Mouse (Mus musculus) intestine, embryonic 16.5 days (tissue): Measurements from ENCODE around the gene Dido1. TPM values are rescaled to one million over a fixed set of nuclear protein-coding genes. Genes with fewer than 3 reads are reported as not detected.
A peak's percentile ranks its signal among the peaks of the same experiment; 100 is the strongest.
"Not testable (repeated sequence)": the region's sequence is repeated elsewhere in the genome, so short reads cannot be mapped to it uniquely, and the experiment has no call there.

Experiments
- ATAC-seq: fragments of 200-750 bp; cut with Nextera tagmentation; 2 replicates; pipeline ENCODE4 v1.8.0; 2017; ENCODE audit warnings: moderate TSS enrichment, moderate library complexity
- H3K27ac ChIP-seq: fragments of 300-500 bp; sonication (generic); 2 replicates; pipeline ENCODE4 v1.5.1; 2014; ENCODE audit warnings: mild to moderate bottlenecking, low read length
- H3K27me3 ChIP-seq: fragments of 300-500 bp; sonication (generic); replicated peaks from 2 replicates; pipeline ENCODE4 v1.6.1; 2014; ENCODE audit warnings: low read length, control low read depth, mixed read lengths; ENCODE audit not compliant: control insufficient read depth, insufficient read depth
- H3K36me3 ChIP-seq: fragments of 300-500 bp; sonication (generic); 2 replicates; pipeline ENCODE4 v1.6.1; 2014; ENCODE audit warnings: low read length, control low read depth; ENCODE audit not compliant: control insufficient read depth, insufficient read depth
- H3K4me1 ChIP-seq: fragments of 300-500 bp; sonication (generic); 2 replicates; pipeline ENCODE4 v1.6.1; 2014; ENCODE audit warnings: low read length, control low read depth, mixed read lengths; ENCODE audit not compliant: control insufficient read depth, insufficient read depth
- H3K4me2 ChIP-seq: fragments of 300-500 bp; sonication (generic); 2 replicates; pipeline ENCODE4 v1.6.1; 2014; ENCODE audit warnings: low read depth, low read length, control low read depth
- H3K4me3 ChIP-seq: fragments of 300-500 bp; sonication (generic); 2 replicates; pipeline ENCODE4 v1.5.1; 2014; ENCODE audit warnings: mild to moderate bottlenecking, low read length
- H3K9ac ChIP-seq: fragments of 300-500 bp; sonication (generic); 2 replicates; pipeline ENCODE4 v1.6.1; 2014; ENCODE audit warnings: low read depth, low read length
- H3K9me3 ChIP-seq: fragments of 300-500 bp; sonication (generic); 2 replicates; pipeline ENCODE4 v1.6.1; 2016; ENCODE audit warnings: low read length, control low read depth; ENCODE audit not compliant: control insufficient read depth
- WGBS: fragments of 180-500 bp; shearing (Covaris S2); extraction: QIAGEN DNeasy Blood & Tissue Kit; methylation state at CpG from one replicate; pipeline ENCODE4 v1.1.7; 2014; 5-methylcytosine and 5-hydroxymethylcytosine counted together
- polyA plus RNA-seq: library from polyadenylated mRNA; unstranded; fragments of >200 nt; fragmentation: Nextera tagmentation; extraction: Ambion mirVana; gene quantifications from 2 replicates; pipeline ENCODE4 v1.2.1, GENCODE M21; 2015

The Dido1 gene
- polyA plus RNA-seq, 1 experiment from 2014 or later: 17.0 TPM

DNA sequence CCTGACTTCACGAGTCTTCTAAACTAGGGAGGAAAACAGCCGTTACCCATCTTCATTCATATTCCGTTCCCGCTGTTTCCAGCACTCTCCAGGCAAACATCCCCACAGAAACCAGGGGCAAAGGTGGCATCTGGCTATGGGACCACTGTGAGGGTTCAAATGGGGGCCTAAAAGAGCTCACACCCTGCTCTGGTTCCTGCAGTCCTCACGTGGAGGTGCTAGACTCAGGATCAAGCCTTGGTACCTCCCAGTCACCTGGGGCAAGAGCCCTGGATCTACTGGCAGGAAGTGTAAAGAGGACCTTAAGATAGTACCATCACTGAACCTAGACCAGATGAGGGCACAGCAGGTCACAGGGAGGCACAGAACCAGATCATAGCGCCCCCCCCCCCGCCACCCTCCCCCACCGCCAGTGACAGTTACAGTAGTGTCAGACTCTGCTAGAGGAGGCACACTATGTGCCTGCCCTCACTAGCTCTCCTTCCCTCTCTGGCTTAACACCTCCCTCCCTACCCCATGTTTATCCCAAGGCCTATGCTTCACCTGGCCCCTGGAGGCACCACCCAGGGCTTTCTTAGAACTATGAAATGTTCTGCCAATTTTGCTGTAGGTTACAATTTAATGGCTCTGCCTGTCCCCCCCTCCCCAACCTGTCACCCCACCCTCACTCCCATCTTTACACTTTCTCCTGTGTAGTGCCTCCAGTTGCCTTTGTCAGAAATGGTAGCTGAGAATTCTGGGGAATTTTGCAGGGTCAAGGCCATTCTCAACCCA, 16.2 kb upstream of the Dido1 start:
- Histone ChIP-seq H3K4me3 (peak overlapping the region; percentile 28), H3K4me2 (peak overlapping the region; percentile 46; the same call in 1 of the 2 replicates), H3K36me3 (peaks cover 10% of the 10 kb centered on the region), H3K9me3 (no peaks in the 10 kb centered on the region), H3K27me3 (no peaks in the 10 kb centered on the region), H3K9ac (peak overlapping the region; percentile 53; the same call in 1 of the 2 replicates), H3K27ac (no peak overlapping the region), H3K4me1 (peaks cover 11% of the 10 kb centered on the region)
- 0 out of 2 replicates have a peak, but pooled peaks have one; percentile 16 for ATAC-seq
- 26% methylated on average over 8 of the region's 8 CpGs for WGBS

DNA sequence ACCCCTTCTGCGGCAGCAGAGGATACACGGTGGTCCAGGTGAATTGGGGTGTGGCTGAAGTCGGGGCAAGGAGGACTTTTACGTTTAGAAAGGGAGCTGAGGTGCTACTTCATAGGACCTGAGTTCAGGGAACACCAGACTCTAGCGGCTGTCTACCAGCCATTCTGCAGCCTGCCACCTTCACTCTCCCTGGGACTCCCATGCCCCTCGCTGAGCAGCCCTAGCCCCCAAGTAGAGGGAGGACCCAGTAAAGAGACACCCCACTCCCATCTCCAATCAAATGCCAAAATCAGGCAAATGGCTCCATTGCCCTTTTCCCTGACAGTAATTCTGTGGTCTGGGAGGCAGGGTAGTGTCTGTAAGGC, 15.6 kb upstream of the Dido1 start:
- Histone ChIP-seq H3K4me3 (peak overlapping the region; percentile 28), H3K27ac (no peak overlapping the region), H3K36me3 (peaks cover 10% of the 10 kb centered on the region), H3K27me3 (no peaks in the 10 kb centered on the region), H3K4me1 (peaks cover 10% of the 10 kb centered on the region), H3K9me3 (no peaks in the 10 kb centered on the region), H3K4me2 (peak overlapping the region; percentile 46), H3K9ac (peak overlapping the region; percentile 53)
- ATAC-seq: peak; percentile 36
- 5% methylated on average over 6 of the region's 6 CpGs for WGBS

DNA sequence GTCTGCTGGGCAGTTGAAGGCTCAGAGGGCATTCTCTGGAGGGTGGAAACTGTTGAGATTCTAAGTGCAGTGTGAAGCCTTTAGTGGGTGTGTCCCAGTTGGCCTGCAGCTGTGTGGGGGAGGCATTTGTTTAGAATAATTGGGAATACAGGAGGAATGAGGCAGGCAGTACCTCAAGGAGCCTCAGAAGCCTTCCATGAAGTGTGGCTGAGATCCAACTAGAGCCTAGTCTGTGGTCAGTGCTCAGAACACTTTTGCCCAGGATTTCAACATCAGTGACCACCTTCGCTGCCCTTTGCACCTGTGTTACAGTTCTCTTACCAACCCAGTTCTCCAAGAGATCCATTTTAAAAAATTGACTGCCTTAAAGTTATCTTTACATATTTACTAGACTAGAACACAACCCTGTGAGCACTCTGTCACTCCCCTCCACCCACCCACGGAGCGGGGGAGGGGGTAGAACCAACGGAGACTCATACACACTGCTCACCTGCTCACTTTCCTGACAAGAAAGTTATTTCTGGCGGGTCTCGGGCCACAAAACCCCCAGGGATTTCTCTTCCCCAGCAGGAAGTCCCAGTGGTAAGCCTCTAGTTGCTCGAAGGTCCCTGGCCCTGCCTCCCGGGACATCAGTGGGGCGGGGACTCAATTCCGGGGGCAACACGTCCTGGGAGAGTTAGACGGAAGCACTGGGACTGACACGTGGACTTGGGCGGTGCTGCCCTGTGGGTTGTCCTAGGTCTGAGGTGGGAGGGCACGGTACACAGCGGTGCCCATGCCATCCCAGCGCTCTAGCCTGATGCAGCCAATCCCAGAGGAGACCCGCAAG, 15.0 kb upstream of the Dido1 start, which contains the start of gene Slc17a9:
Gene Slc17a9 (plus strand): TSS at position 679 of the 829 bp plus-strand sequence.
- H3K36me3 ChIP-seq: peaks cover 13% of the 10 kb centered on the region
- H3K27me3 ChIP-seq: no peaks in the 10 kb centered on the region
- H3K4me3 ChIP-seq: peak within 1 kb of the TSS; percentile 28
- peak within 1 kb of the TSS; percentile 21; the same call in 1 of the 2 replicates for H3K27ac ChIP-seq
- peak; percentile 92 for ATAC-seq
- no peaks in the 10 kb centered on the region for H3K9me3 ChIP-seq
- peaks cover 10% of the 10 kb centered on the region for H3K4me1 ChIP-seq
- peak within 1 kb of the TSS; percentile 46 for H3K4me2 ChIP-seq
- peak within 1 kb of the TSS; percentile 53 for H3K9ac ChIP-seq
- WGBS: 7% methylated on average over 18 of the region's 18 CpGs

DNA sequence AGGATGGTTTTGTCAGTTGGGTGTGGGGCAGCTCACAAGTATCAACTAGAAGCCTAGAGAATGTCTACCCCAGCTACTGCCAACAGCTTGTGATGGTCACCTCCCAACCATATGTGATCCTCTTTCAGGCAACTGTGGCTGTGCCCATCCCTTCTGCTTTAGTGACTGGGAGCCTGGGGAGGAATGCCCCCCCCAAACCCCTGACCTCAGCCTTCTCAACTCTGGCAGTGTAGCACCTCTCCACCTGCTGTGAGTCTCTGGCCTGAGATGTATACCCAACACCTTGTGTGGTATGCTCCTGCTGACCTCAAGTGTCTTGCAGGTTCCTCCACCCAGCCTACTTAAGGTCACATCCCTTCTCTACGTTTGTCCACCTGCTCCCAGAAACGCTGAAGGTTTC, 14.1 kb upstream of the Dido1 start:
- H3K4me2 ChIP-seq: no peak overlapping the region
- no peak for ATAC-seq
- no peaks in the 10 kb centered on the region for H3K27me3 ChIP-seq
- H3K36me3 ChIP-seq: peaks cover 20% of the 10 kb centered on the region
- no peak overlapping the region for H3K9ac ChIP-seq
- WGBS: 69% methylated on average over 2 of the region's 2 CpGs
- peaks cover 10% of the 10 kb centered on the region for H3K4me1 ChIP-seq
- no peak overlapping the region for H3K4me3 ChIP-seq
- H3K9me3 ChIP-seq: no peaks in the 10 kb centered on the region
- no peak overlapping the region for H3K27ac ChIP-seq

DNA sequence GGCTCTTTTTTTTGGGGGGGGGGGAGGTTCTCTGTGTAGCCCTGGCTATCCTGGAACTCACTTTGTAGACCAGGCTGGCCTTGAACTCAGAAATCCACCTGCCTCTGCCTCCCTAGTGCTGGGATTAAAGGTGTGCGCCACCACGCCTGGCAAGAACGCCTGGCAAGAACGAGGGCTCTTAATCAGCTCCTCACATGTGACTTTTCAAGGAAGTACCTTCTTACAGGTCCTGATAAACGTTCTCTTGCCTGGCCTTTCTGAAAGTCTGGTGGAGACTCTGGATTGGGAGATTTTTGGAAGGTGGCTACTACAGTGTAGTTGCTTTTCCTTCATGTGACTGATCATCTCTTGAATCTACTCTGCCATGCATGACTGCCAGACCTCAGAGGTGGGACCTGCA, 12.9 kb upstream of the Dido1 start:
- not testable (repeated sequence) for ATAC-seq, H3K27me3 ChIP-seq, H3K4me2 ChIP-seq, H3K9ac ChIP-seq, H3K4me3 ChIP-seq, H3K9me3 ChIP-seq, H3K4me1 ChIP-seq, H3K27ac ChIP-seq
- WGBS: 80% methylated on average over 5 of the region's 5 CpGs
- H3K36me3 ChIP-seq: peaks cover 22% of the 10 kb centered on the region

DNA sequence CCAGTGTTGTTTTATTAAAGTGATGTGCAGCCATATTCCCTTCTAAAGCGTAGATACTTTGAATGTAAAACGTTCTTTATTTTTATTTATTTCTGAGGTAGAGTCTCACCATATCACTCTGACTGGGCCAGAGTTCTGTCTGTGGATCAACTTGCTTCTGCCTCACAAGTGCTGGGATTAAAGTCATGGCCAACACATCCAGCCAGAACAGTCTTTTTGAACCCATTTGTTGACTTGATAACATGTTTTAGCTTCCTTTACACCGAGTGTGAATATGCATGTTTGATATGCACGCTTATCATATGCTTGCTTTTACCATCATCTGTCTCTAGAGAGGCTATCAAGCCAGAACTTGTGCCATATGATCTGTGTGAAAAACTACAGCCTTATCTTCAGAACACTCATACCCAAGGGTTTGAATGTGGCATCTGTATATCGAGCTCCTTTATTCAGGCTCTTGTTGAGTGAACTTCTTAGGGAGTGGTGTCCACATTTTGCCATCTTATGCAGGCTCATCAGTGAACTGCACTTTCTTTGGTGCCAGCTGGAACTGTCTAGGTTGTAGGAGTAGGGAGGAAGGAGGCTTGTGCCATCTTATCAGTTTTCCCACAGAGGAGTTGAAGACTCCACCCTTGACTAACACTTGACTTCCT, 2.4 kb upstream of the Dido1 start:
- Histone ChIP-seq H3K36me3 (peaks cover 6% of the 10 kb centered on the region; the same call in 1 of the 2 replicates), H3K4me2 (no peak overlapping the region), H3K27me3 (no peaks in the 10 kb centered on the region), H3K9ac (no peak overlapping the region), H3K9me3 (no peaks in the 10 kb centered on the region), H3K4me3 (no peak overlapping the region), H3K27ac (no peak overlapping the region), H3K4me1 (peaks cover 14% of the 10 kb centered on the region)
- ATAC-seq: no peak; the same call in 1 of the 2 replicates
- WGBS: 93% methylated on average over 5 of the region's 5 CpGs

DNA sequence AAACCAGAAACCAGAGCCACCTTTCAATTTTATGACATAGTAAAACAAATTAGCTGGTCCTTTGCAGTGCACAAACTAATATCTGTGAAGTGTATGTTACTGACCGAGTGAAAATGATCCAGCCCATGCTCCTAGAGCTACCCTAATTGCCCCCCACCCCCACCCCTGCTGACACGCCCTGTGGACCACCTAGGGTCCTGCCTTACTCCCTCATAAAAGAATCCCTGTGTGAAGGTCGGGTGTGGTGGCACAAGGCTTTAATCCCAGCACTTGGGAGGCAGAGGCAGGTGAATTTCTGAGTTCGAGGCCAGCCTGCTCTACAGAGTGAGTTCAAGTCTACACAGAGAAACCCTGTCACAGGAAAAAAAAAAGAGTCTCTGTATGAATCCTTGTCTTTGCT, 1.7 kb upstream of the Dido1 start:
- H3K4me2 ChIP-seq: peak overlapping the region; percentile 70
- peak overlapping the region; percentile 67; the same call in 1 of the 2 replicates for H3K4me3 ChIP-seq
- peaks cover 14% of the 10 kb centered on the region for H3K4me1 ChIP-seq
- H3K36me3 ChIP-seq: peaks cover 6% of the 10 kb centered on the region; the same call in 1 of the 2 replicates
- WGBS: 53% methylated on average over 4 of the region's 4 CpGs
- no peak for ATAC-seq
- no peak overlapping the region for H3K27ac ChIP-seq
- H3K27me3 ChIP-seq: no peaks in the 10 kb centered on the region
- no peaks in the 10 kb centered on the region for H3K9me3 ChIP-seq
- H3K9ac ChIP-seq: no peak overlapping the region

DNA sequence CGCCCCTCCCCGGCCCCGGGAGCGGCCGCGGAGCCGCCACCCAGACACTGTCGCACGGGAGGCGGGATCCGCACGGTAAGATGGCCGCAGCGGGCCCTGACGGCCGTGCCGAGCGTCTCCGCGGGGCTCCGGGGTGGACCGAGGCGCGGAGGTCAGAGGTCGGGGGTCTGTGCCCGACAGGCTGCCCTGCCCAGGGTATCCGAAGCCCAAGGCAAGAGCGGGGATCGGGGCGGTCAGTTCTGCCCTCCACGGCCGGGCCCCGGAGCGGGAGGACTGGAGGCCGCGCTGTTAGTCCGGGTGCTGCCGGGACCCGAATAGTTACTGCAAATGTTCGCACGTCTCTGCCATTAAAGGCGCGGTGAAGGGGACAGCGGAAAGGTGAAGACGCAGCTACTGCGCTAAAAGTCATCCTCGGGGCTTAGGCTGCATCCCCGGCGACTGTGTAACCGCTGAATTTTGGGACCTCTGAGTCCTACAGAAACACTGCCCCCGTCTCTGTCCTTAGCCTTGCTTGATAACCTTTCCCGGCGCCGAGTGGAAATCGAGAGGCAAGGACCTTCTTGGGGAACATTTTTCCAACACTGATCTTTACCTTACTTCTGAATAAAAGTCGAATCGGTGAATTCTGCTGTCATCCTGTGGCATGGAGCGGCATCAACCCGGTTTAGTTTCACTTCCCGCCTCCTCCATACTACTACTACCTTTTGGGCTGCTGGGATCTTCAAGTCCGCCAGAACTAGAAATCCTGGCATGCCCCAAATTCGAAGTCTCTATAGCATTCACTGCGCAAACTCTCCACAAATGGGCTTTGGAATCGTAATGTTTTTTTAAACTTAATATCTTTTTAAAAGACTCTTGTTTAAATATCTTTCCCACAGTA, 717 bp upstream of the Dido1 start:
- no peaks in the 10 kb centered on the region for H3K27me3 ChIP-seq
- peak overlapping the region; percentile 70 for H3K4me2 ChIP-seq
- H3K4me3 ChIP-seq: peak overlapping the region; percentile 67
- no peak; the same call in none of the 2 replicates for ATAC-seq
- peak overlapping the region; percentile 75 for H3K27ac ChIP-seq
- peak overlapping the region; percentile 86 for H3K9ac ChIP-seq
- peaks cover 6% of the 10 kb centered on the region; the same call in 1 of the 2 replicates for H3K36me3 ChIP-seq
- peaks cover 14% of the 10 kb centered on the region for H3K4me1 ChIP-seq
- H3K9me3 ChIP-seq: no peaks in the 10 kb centered on the region
- 2% methylated on average over 64 of the region's 64 CpGs for WGBS
